Mouse (Mus musculus) liver, adult 2 months (tissue): ENCODE data around the gene Cldn18. TPM values are rescaled to one million over a fixed set of nuclear protein-coding genes. Genes with fewer than 3 reads are reported as not detected.

Experiments
- DNase-seq: peaks from one replicate; pipeline ENCODE4 v3.0.0-alpha.2; 2011; ENCODE audit warnings: low read depth, low spot score; ENCODE audit errors: extremely low read depth
- H3K27ac ChIP-seq: fragments of 200-500 bp; replicated peaks from 2 replicates; pipeline ENCODE4 v1.5.1; 2012; ENCODE audit warnings: low read depth, mild to moderate bottlenecking, control low read depth, inconsistent platforms, low read length; ENCODE audit not compliant: insufficient read depth
- H3K27me3 ChIP-seq: fragments of 200-500 bp; 2 replicates; pipeline ENCODE4 v1.6.1; 2012; ENCODE audit warnings: mild to moderate bottlenecking, moderate library complexity, low read length, inconsistent platforms; ENCODE audit not compliant: control insufficient read depth, insufficient read depth
- H3K36me3 ChIP-seq: fragments of 200-500 bp; 2 replicates; pipeline ENCODE4 v1.6.1; 2012; ENCODE audit warnings: low read length, inconsistent platforms; ENCODE audit not compliant: control insufficient read depth, insufficient read depth
- H3K4me1 ChIP-seq: fragments of 200-500 bp; 2 replicates; pipeline ENCODE4 v1.6.1; 2011; ENCODE audit warnings: low read length; ENCODE audit not compliant: control insufficient read depth, insufficient read depth
- H3K4me3 ChIP-seq: fragments of 200-500 bp; 2 replicates; pipeline ENCODE4 v1.5.1; 2011; ENCODE audit warnings: low read depth, mild to moderate bottlenecking, control low read depth, low read length, moderate library complexity; ENCODE audit not compliant: insufficient read depth
- H3K79me2 ChIP-seq: fragments of 200-500 bp; 2 replicates; pipeline ENCODE4 v1.6.1; 2012; ENCODE audit warnings: inconsistent platforms, mild to moderate bottlenecking, low read length, moderate library complexity; ENCODE audit not compliant: control insufficient read depth, insufficient read depth
- H3K9ac ChIP-seq: fragments of 200-500 bp; 2 replicates; pipeline ENCODE4 v1.6.1; 2012; ENCODE audit warnings: low read depth, mild to moderate bottlenecking, control low read depth, inconsistent platforms, low read length
- CTCF ChIP-seq: fragments of 200-500 bp; IDR thresholded peaks from 2 replicates; pipeline ENCODE4 v1.5.1; 2011; ENCODE audit warnings: low read depth, low read length, control low read depth
- POLR2A ChIP-seq: fragments of 200-500 bp; IDR thresholded peaks from 2 replicates; pipeline ENCODE4 v1.6.1; 2011; ENCODE audit warnings: low read length, control low read depth; ENCODE audit not compliant: insufficient read depth; ENCODE audit errors: extremely low read depth
- WGBS: fragments of 180-500 bp; shearing (Covaris S2); methylation state at CpG from one replicate; pipeline ENCODE4 v1.1.7; 2018; 5-methylcytosine and 5-hydroxymethylcytosine counted together
- polyA plus RNA-seq: library from polyadenylated mRNA; depleted of rRNA; stranded (reverse); fragments of >200 nt; gene quantifications from 2 replicates; pipeline ENCODE4 v1.2.3, GENCODE M21; 2012
- total RNA-seq: library from RNA; depleted of rRNA; stranded (reverse); fragments of >200 nt; gene quantifications from 2 replicates; pipeline ENCODE4 v1.2.3, GENCODE M21; 2014

Gene Cldn18
- total and polyA plus RNA-seq, 2 experiments = not detected

DNA sequence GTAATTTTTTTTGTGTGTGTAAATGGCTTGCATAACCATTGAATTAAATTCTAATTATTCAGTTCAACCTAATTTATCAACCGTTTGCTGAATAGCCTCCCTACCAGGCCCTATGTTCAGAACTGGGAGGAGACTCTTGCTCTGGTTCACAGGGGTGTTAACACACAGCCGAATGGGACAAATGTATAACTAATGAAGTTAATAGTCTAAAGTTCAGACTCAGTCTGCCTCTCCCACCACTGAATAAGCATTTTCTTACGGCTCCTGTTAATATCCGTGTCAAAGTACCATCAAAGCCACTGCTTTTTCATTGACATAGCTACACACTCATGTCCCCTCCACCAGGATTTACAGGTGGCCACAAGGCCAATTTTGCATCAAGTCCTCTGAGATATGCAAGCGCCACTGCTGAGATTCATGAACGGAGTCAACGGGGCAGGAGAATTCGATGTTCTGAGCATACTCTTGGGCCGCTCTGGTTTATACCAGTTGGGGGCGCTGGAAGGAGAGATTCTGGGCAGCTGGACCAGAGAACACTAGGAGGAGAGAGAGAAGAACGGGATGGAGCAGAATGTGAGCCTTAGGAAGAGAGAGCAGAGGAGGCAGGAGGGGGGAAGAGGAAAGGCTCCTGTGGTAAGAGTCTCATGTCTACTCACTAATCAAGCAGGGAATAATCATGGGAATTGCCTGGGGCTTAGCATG lies 9.5 kb downstream of the Cldn18 start:
- H3K4me3 ChIP-seq = no peak overlapping the region
- H3K9ac ChIP-seq = no peak overlapping the region
- no peak for DNase-seq
- no peaks in the 10 kb centered on the region for H3K79me2 ChIP-seq
- no peaks in the 10 kb centered on the region for H3K4me1 ChIP-seq
- H3K27ac ChIP-seq = no peak overlapping the region
- no peaks in the 10 kb centered on the region for H3K36me3 ChIP-seq
- no peaks in the 10 kb centered on the region; the same call in 1 of the 2 replicates for H3K27me3 ChIP-seq
- no peak for TF ChIP-seq POLR2A
- no peak for TF ChIP-seq CTCF
- 76% methylated on average over 11 of the region's 11 CpGs for WGBS

DNA sequence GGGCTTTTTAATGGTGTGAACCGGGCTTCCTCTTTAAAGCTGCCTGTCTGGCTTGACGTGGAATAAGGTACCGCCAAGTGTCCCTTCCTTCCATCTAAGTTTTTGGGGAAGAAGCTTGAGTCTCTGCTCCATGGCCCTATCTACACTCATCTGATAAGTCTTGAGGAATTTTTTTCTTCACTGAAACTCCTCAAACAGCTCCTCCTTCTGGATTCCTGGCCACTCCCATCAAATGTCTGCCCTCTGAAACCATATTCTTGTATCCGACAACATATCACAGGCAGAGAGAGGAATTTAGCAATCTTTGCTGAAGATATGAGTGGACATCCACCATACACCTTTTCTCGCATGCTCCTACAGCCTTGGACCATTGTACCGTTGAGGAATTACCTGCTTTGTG lies 10.8 kb downstream of the Cldn18 start:
- Histone ChIP-seq H3K9ac (no peak overlapping the region), H3K27ac (no peak overlapping the region), H3K4me3 (no peak overlapping the region), H3K36me3 (no peaks in the 10 kb centered on the region), H3K27me3 (no peaks in the 10 kb centered on the region; the same call in 1 of the 2 replicates), H3K4me1 (peaks cover 4% of the 10 kb centered on the region), H3K79me2 (no peaks in the 10 kb centered on the region)
- 88% methylated on average over 6 of the region's 6 CpGs for WGBS
- DNase-seq = no peak
- TF ChIP-seq POLR2A = no peak
- no peak for TF ChIP-seq CTCF

DNA sequence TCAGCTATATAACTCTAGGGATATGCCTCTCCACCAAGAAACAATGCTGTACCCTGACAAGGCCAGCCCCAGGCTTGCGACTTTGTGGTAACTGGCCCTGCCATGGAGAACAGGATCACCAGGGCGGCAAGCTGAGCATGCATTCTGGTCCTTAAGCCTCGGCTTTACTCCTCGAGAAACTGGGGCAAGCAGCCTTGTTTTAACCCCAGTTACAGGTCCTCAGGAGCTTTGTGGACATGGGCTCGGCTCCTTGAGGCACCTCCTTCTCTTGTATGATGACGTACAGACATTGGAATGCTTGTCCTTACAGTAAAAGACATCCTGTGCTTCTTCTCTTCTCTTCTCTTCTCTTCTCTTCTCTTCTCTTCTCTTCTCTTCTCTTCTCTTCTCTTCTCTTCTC lies 13.4 kb downstream of the Cldn18 start:
- 84% methylated on average over 6 of the region's 6 CpGs for WGBS
- Histone ChIP-seq H3K79me2 (no peaks in the 10 kb centered on the region), H3K4me3 (no peak overlapping the region), H3K9ac (no peak overlapping the region), H3K4me1 (peaks cover 4% of the 10 kb centered on the region), H3K27ac (no peak overlapping the region), H3K36me3 (no peaks in the 10 kb centered on the region), H3K27me3 (no peaks in the 10 kb centered on the region; the same call in 1 of the 2 replicates)
- TF ChIP-seq CTCF (no peak), POLR2A (no peak)
- DNase-seq = no peak

DNA sequence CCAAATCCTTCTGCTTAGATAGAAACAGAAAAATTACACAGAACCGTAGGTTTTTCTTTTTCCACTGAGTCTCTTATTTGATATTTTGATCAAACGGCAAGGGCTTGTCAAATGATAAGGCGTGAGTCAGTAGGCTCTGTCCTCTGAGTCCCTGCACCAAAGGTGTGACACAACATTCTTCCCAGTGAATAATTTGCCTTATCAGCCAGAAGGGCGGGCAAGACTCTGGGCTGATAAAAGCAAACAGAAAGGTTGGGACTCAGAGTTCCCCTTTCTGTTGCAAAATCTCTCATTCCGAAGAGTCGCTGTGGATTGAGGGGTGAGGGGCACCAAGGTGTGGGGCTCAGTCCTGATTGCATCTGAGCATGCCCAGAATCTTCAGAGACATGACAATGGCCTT lies 14.9 kb downstream of the Cldn18 start:
- Histone ChIP-seq H3K27ac (no peak overlapping the region), H3K79me2 (no peaks in the 10 kb centered on the region), H3K4me3 (no peak overlapping the region), H3K27me3 (no peaks in the 10 kb centered on the region; the same call in 1 of the 2 replicates), H3K9ac (no peak overlapping the region), H3K4me1 (peaks cover 4% of the 10 kb centered on the region), H3K36me3 (no peaks in the 10 kb centered on the region)
- DNase-seq = peak; percentile 71
- WGBS = 39% methylated on average over 6 of the region's 6 CpGs
- TF ChIP-seq CTCF = no peak
- TF ChIP-seq POLR2A = no peak

DNA sequence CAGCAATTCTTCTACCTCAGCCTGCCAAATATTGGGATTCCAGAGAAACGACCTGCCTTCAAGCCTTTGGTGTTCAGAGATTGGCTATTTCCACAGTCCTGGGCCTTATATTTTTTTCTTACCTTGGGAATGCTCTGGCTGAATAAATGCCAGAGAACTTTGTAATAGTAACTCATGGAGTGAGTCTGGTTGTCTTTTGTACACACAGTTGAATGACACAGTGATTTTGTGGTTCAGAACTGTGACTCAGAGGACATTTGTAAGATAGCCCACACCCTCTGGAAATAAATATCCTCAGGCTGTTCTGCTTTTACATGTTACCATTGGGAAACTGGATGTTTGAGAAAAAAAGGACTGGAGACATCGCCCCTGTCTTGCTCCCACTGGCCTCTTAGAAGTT lies 15.9 kb downstream of the Cldn18 start:
- Histone ChIP-seq H3K79me2 (no peaks in the 10 kb centered on the region), H3K27me3 (no peaks in the 10 kb centered on the region; the same call in 1 of the 2 replicates), H3K27ac (no peak overlapping the region), H3K9ac (no peak overlapping the region), H3K4me1 (peaks cover 4% of the 10 kb centered on the region), H3K36me3 (no peaks in the 10 kb centered on the region), H3K4me3 (no peak overlapping the region)
- no peak for TF ChIP-seq POLR2A
- TF ChIP-seq CTCF = no peak
- DNase-seq = peak; percentile 73
- WGBS = 74% methylated on average over 2 of the region's 2 CpGs

DNA sequence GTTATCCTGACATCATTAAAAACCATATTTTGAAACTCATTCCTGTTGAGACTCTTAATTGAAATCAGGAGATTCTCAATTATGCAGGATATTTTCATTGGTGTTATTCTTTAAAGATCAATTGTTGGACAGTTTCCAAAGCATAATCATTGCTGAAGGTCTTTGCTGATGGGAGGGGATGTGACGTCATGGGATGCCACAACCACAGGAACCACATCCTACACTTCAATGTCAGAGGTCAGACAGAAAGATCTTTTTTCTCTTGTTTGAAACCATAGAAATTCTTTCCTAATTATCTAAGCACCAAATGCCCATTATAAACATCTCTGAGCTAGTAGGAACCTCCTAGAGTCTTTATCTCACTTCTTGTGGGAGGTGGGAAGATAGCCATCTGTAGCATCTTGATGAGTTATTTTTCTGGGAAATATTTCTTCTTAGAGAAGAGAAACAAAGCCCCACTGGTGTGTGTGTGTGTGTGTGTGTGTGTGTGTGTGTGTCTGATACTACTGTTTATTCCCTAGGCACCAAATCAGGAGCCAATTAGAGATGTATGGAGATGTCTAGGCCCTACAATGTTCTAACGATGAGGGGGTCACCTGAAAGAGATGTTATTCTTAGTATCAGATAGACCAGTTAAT lies 17.2 kb downstream of the Cldn18 start:
- Histone ChIP-seq H3K4me1 (peaks cover 4% of the 10 kb centered on the region), H3K9ac (no peak overlapping the region), H3K27me3 (no peaks in the 10 kb centered on the region), H3K36me3 (no peaks in the 10 kb centered on the region), H3K4me3 (no peak overlapping the region), H3K27ac (no peak overlapping the region), H3K79me2 (no peaks in the 10 kb centered on the region)
- TF ChIP-seq CTCF = no peak
- TF ChIP-seq POLR2A = no peak
- DNase-seq = no peak
- 57% methylated on average over 2 of the region's 2 CpGs for WGBS
